Mouse (Mus musculus): ENCODE measurements around the gene Slc7a1. TPM values are rescaled to one million over a fixed set of nuclear protein-coding genes. Genes with fewer than 3 reads are reported as not detected.

Gene Slc7a1
- total RNA-seq, 2 experiments from 2014 or later = 10.7 to 15.0 TPM

DNA sequence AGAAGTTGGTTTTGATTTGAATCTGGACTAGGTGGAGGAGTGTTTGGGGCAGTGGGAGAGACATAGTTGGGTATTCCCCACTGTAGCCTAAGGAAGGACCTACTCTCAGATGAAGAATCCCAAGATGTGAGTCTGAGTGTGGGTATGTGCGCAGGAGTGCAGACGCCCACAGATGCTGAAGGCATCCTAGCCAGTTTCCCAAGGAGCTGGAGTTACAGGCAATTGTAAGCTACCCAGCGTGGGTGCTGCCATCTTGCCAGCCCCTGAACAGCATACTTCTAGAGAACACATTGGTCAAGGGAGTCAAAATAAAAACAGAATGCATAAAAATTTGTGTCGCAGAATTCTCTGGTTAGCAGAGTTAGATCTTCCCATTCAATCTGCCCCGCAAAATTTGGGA lies 117.1 kb downstream of the Slc7a1 start:
- no peak for DNase-seq (ENCODE audit: low spot score)
- intact Hi-C loops (cut with DNase I) = no loop called here

DNA sequence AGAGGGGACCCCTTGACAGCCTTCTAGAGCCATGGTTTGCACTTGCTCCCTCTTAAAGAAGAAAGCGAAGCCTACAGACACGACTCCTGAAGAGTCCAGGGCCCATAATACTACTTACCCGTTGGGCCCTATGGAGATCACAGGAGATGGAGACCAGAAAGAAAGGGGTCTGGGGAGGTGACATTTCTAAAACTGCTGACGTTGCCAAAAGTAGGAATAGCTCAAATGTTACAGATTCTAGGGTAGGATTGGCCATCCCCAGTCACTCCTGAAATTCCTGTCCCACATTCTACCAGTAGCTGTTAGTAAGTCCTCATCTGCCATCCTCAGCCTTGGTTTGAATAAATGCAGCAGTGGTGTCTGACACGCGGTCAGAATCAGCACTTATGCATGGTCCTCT lies 117.6 kb downstream of the Slc7a1 start:
- DNase-seq (ENCODE audit: low spot score) = no peak
- intact Hi-C loops (cut with DNase I) = no loop called here

DNA sequence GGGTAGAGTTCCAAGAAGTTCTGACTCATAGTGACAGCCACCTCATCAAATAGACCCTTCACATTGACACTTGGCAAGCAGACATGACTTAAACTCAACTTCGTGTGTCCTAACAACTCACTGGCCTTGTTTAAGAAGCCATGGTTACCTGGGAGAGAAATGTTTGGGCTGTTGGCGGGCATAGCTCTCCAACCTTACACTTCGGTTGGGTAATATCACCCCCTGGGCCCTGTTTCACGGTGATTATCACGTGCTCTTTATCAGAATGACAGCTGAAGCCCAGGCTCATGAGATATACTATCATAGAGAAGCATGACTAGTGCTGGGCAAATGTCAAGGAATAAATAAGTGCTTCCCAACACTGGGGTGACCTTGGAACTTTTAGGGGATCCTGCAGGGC lies 119.4 kb downstream of the Slc7a1 start:
- DNase-seq (ENCODE audit: low spot score) = no peak
- intact Hi-C loops (cut with DNase I) = no loop called here

DNA sequence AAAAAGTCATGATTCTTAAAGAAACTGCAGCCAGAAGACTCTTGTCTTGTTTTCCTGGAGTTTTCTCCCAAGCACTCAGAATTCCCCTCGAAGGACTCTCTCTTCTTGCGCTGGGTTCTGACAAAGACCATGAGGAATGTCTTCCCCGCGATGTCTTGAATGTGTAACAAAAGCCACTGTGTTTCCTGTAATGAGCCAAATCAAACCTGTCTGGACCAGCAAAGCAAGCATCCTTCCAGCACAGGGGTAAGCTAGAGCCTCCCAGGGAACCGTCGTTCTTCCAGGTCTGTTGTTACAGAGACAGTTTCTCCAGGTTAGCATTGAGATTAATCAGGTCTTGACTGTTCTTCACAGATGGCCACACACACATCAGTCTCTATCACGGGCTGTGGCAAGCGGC lies 121.5 kb downstream of the Slc7a1 start:
- intact Hi-C loops (cut with DNase I) = no loop called here
- DNase-seq (ENCODE audit: low spot score) = no peak

Other genes starting within 250 kb of the Slc7a1 start
- gene Ubl3, start 152.9 kb upstream of the Slc7a1 start, total RNA-seq (2021) = 10 to 100 TPM; 89.6 to 99.7 TPM

Data from heart, postnatal 25 days (tissue).